Mouse (Mus musculus) midbrain, embryonic 10.5 days (tissue): ENCODE measurements at regions not wholly inside any gene's neighbourhood (a gene's known extent, or its start where the extent isn't known, plus 50 kb on each side); places are given as distances from the start of the nearest gene placed in this dataset.

Experiments used
- DNase-seq: peaks from one replicate; pipeline ENCODE4 v3.0.0-alpha.2; 2017; ENCODE audit warnings: low spot score
- H3K27ac ChIP-seq: fragments of 300-500 bp; sonication (generic); replicated peaks from 2 replicates; pipeline ENCODE4 v1.5.1; 2016; ENCODE audit warnings: mild to moderate bottlenecking
- H3K27me3 ChIP-seq: fragments of 300-500 bp; sonication (generic); 2 replicates; pipeline ENCODE4 v1.6.1; 2016; ENCODE audit warnings: low read depth, mild to moderate bottlenecking; ENCODE audit not compliant: poor library complexity, severe bottlenecking
- H3K36me3 ChIP-seq: fragments of 300-500 bp; sonication (generic); 2 replicates; pipeline ENCODE4 v1.6.1; 2016; ENCODE audit warnings: mild to moderate bottlenecking, moderate library complexity
- H3K4me1 ChIP-seq: fragments of 300-500 bp; sonication (generic); 2 replicates; pipeline ENCODE4 v1.6.1; 2016
- H3K4me3 ChIP-seq: fragments of 300-500 bp; sonication (generic); 2 replicates; pipeline ENCODE4 v1.5.1; 2016; ENCODE audit warnings: mild to moderate bottlenecking, moderate library complexity
- H3K9me3 ChIP-seq: fragments of 300-500 bp; sonication (generic); replicated peaks from 2 replicates; pipeline ENCODE4 v1.6.1; 2016; ENCODE audit warnings: mild to moderate bottlenecking
- WGBS: fragments of 180-500 bp; shearing (Covaris S2); methylation state at CpG from one replicate; pipeline ENCODE4 v1.1.7; 2016; 5-methylcytosine and 5-hydroxymethylcytosine counted together

DNA sequence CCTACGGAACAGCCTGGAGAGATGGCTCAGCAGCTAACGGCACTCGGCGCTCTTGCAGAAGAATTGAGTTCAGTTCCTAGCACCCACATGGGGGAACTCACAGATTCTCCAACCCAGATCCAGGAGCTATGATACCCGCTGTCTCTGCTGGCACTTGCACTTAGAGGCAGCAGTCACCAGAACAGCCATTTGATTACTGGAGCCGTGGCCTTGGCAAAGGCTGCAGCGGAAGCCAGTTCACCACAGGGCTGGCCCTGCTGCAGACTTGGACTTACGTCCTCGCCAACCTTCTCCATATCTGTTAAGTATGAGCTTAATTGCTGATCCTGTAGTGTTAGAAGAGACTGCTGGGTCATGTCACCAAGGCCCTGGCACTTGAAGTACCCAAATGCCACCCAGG is 72.7 kb upstream of the Calm2 start:
- Histone ChIP-seq H3K27ac (no peak overlapping the region), H3K4me3 (no peak overlapping the region), H3K4me1 (peaks cover 32% of the 10 kb centered on the region), H3K36me3 (no peaks in the 10 kb centered on the region), H3K27me3 (peaks cover 26% of the 10 kb centered on the region; the same call in 1 of the 2 replicates), H3K9me3 (no peaks in the 10 kb centered on the region)
- 91% methylated on average over 9 of the region's 9 CpGs for WGBS
- DNase-seq = no peak

DNA sequence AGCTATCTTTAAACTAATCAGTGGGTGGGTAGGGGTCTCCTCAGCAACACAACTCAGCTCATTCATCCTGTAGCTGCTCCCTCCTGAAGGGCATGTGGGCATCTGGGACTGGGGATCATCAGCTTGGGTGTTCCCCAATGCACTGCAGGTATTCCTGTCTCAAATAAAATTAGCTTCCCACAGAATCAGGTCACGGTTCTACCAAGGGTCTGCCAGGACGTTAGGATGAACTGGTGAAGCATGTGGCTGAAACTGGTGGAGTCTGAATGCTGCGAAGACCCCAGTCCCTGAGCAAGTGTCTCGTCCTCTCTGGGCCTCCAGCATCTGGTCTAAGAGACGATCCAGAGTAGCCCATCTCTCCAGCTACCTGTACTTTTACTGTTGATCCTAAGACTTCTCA is 74.1 kb upstream of the Calm2 start:
- Histone ChIP-seq H3K36me3 (no peaks in the 10 kb centered on the region), H3K27me3 (peaks cover 26% of the 10 kb centered on the region; the same call in 1 of the 2 replicates), H3K27ac (no peak overlapping the region), H3K4me1 (peaks cover 26% of the 10 kb centered on the region), H3K9me3 (no peaks in the 10 kb centered on the region), H3K4me3 (no peak overlapping the region)
- WGBS = 87% methylated on average over 5 of the region's 5 CpGs
- DNase-seq = no peak

DNA sequence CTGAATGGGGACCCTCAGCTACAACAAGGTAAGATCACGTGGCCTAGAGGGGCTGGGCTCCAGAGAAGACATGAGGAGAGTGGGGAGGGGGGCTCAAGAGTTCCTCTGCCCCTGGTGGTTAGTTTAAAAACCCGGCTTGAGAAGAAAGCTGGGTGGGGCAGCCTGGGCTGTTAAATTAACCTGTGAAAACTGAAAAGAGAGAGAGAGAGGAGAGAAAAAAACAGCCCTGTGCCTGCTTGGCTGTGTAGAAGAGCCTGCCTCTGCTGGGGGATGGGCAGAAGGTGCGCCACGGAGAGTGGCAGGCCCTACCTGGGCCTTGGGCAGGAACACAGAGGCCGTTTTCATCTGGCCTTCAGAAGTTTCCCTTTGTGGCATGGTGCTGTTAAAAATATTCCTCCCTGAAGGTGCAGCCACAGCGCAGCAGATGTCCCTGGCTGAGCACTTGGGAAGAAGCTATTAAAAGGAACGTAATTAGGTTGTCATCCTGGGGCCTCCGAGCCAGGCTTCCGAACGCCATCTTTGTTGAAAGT is 75.0 kb upstream of the Calm2 start:
- Histone ChIP-seq H3K4me1 (peaks cover 26% of the 10 kb centered on the region), H3K4me3 (no peak overlapping the region), H3K9me3 (no peaks in the 10 kb centered on the region), H3K27ac (no peak overlapping the region), H3K36me3 (no peaks in the 10 kb centered on the region), H3K27me3 (peaks cover 26% of the 10 kb centered on the region; the same call in 1 of the 2 replicates)
- 39% methylated on average over 10 of the region's 10 CpGs for WGBS
- no peak for DNase-seq

DNA sequence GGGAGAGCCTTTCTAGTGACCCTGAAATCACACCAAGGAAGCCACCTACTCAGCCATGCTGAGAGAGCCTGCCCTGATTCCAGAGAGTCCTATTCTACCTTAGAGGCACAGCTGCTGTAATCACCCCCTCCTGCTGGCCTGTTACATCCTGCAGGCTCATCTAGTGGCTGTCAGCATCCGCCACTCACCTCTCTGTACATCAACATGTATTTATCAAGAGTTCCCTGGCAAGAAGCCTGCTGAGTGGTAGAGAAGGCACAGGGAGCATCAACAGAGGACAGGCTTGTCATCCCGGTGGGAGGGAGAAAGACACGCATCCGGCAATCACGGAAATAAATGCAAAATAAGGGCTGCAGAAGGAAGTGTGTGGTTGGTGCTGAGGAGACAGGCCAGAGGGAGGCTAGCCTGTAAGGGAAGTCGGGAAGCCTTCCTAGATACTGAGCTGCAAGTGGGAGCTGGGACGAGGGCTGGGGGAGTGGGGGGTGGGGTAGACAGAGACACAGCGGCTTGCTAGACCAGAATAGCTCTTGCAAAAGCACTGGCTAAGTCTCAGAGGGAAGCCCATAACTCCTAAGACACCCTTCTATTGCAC is 75.9 kb upstream of the Calm2 start:
- 9% methylated on average over 8 of the region's 8 CpGs for WGBS
- Histone ChIP-seq H3K4me1 (peaks cover 22% of the 10 kb centered on the region), H3K27me3 (peaks cover 26% of the 10 kb centered on the region; the same call in 1 of the 2 replicates), H3K9me3 (no peaks in the 10 kb centered on the region), H3K4me3 (no peak overlapping the region), H3K36me3 (no peaks in the 10 kb centered on the region), H3K27ac (peak overlapping the region; percentile 29; the same call in 1 of the 2 replicates)
- DNase-seq = no peak

DNA sequence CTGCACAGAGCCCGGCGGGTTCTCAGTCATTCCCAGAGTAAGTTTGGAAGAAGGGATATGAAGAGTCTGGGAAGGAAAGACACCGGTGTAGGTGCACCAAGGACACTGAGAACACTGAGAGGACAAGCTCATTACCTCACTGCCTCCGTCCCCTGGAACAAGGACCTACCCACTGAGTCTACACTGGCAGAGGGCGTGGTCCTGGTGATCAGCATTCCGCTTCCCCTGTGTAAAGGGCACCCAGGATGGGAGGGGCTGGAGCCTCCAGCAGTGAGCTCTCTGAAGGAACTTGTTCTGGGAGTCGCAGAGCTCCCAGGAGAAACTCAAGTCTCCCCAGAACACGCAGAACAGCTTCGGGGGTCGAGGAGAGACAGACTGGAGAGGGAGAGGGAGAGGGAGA is 76.9 kb upstream of the Calm2 start:
- Histone ChIP-seq H3K9me3 (no peaks in the 10 kb centered on the region), H3K27ac (no peak overlapping the region), H3K36me3 (no peaks in the 10 kb centered on the region), H3K4me3 (no peak overlapping the region), H3K27me3 (peaks cover 31% of the 10 kb centered on the region; the same call in 1 of the 2 replicates), H3K4me1 (peaks cover 22% of the 10 kb centered on the region)
- DNase-seq = no peak
- WGBS = 45% methylated on average over 7 of the region's 10 CpGs

DNA sequence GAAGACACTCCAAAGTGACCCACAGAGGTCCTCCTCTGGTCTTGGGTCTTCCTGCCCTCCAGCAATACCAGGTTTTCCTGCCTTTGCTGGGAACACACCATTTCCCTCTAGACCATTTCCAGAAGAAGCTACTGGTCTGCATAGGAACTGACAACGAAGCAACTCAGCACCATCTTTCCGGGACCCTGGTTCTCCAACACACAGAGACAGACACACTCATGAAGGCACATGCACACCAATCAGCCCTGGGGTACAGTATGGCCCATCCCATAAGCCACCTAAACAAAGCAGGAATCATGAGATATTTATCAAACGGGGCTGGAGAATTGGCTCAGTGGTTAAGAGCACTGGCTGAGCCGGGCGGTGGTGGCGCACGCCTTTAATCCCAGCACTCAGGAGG is 80.4 kb upstream of the Calm2 start:
- H3K4me3 ChIP-seq = no peak overlapping the region
- 95% methylated on average over 7 of the region's 7 CpGs for WGBS
- no peaks in the 10 kb centered on the region for H3K9me3 ChIP-seq
- no peak for DNase-seq
- no peak overlapping the region for H3K27ac ChIP-seq
- H3K4me1 ChIP-seq = peaks cover 37% of the 10 kb centered on the region
- H3K27me3 ChIP-seq = peaks cover 34% of the 10 kb centered on the region
- H3K36me3 ChIP-seq = no peaks in the 10 kb centered on the region

DNA sequence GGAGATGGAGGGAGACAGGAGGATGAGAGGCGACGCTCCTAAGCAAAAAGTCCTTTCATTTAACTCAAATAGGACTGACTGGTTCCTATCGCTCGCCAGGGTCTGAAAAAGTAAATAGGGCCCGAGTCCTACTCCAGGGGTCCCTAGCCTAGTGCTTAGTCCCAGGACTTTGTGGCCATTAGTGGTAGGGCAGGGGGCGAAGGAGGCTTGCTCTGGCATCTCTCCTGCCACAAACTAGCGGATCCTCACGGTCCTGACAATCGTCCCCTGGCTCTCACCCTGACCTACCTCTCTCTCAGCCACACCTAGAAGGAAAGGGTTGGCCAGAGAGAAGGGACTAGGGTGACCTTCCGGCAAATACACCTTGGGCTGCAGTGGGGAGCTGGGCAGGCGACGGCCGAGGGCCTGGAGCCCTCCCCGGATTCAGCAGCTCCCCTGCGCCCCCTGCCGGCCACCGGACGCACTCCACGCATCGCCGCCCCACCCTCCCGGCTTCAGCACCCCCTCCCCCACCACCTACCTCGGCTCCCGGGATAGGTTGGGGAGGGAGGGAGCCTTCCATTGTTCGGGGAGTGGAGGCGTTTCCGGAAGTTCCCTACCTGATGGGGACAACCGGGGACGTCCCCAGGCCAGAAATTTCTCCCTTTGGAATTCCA is 83.6 kb upstream of the Calm2 start:
- peak overlapping the region; percentile 80 for H3K27ac ChIP-seq
- 11% methylated on average over 29 of the region's 29 CpGs for WGBS
- H3K4me3 ChIP-seq = peak overlapping the region; percentile 57
- no peaks in the 10 kb centered on the region for H3K9me3 ChIP-seq
- peaks cover 43% of the 10 kb centered on the region for H3K27me3 ChIP-seq
- peaks cover 29% of the 10 kb centered on the region for H3K4me1 ChIP-seq
- H3K36me3 ChIP-seq = no peaks in the 10 kb centered on the region
- DNase-seq = peak; percentile 93

DNA sequence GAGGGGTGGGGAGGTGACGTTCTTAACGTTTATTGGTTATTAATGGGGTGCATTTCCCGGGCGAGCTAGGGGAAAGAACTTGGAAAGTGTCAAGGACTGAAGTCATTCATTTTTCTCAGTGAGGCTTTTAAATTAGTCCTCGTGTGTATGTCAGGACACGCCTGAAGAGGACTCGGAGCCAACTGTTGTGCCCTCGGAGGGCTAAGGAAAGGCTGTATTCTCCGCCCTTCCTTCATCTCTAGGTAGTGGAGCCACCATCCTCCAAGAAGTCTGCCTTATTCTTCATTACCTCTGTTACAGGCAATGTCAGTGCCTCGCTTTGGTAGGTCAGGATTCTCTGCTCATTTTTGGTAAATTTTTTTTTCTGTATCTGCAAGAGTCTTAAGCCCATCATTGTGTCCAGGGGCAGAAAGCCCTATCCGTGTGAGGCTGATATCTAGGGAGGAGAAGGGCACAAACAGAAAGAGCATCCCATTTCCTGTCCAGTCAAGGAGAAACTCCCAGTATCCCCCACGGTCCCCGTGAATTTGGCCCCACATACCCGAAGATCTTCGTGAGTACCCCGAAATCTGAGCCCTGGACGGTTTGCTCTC is 84.2 kb upstream of the Calm2 start:
- Histone ChIP-seq H3K4me3 (peak overlapping the region; percentile 57), H3K4me1 (peaks cover 29% of the 10 kb centered on the region), H3K27ac (peak overlapping the region; percentile 80), H3K36me3 (no peaks in the 10 kb centered on the region), H3K27me3 (peaks cover 43% of the 10 kb centered on the region), H3K9me3 (no peaks in the 10 kb centered on the region)
- 2% methylated on average over 17 of the region's 17 CpGs for WGBS
- no peak for DNase-seq

DNA sequence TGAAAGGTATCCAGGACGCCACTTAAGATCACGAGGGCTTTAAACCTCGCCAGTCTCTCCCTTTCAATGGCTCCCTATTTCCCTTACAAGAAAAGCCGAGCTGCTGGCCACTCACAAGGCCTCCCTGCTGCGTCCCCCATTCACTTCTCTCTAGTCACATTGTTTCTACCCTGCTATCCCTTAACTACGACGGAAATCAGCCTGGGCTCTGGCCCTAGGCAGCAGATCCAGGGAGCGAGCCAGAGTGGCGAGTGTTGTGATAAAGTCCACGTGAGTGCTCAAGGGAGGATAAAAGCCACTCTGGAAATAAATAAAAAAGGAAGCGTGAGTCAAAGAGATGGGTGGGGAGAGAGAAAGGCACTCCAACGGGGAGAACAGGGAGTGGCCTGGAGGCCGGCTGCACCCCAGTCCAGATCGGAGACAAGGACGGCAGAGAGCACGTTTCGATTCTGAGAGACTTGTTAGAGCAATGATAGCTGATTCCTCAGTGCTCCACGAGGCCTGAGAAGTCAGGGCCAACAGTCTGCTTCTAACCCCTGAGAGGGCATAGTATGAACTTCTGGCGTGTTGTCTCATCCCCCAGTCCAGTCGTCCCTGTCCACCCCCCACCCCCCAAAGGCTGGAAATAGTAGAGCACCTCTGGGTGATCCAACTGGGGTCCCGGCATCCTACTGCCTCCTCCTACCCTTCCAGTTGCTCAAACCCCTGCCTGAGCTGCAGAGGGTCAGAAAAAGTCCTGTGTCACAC is 84.8 kb upstream of the Calm2 start:
- no peaks in the 10 kb centered on the region for H3K9me3 ChIP-seq
- no peaks in the 10 kb centered on the region for H3K36me3 ChIP-seq
- H3K27ac ChIP-seq = peak overlapping the region; percentile 80
- peak overlapping the region; percentile 57 for H3K4me3 ChIP-seq
- WGBS = 2% methylated on average over 21 of the region's 21 CpGs
- H3K4me1 ChIP-seq = peaks cover 29% of the 10 kb centered on the region
- peak; percentile 53 for DNase-seq
- peaks cover 43% of the 10 kb centered on the region for H3K27me3 ChIP-seq

DNA sequence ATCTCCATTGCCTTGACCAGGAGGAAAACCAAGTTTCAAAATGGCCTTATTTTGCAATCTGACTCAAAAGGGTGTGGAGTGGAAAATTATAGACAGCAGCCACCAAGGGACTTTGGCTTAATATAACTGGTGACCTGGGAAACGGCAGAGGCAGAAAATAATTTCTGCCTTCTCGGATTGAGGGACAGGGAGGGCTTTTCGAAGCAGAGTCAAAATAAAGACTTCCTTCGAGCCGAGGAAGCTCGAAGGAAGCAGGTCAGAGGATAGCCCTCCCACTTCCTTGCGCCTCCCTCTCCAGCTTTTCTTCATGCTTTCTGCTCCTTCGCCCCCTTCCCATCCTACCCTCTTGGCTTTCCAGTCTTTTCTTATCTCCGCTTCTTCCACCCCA is 85.4 kb upstream of the Calm2 start:
- peaks cover 43% of the 10 kb centered on the region for H3K27me3 ChIP-seq
- H3K4me1 ChIP-seq = peaks cover 29% of the 10 kb centered on the region
- DNase-seq = no peak
- H3K9me3 ChIP-seq = no peaks in the 10 kb centered on the region
- H3K27ac ChIP-seq = peak overlapping the region; percentile 80; the same call in 1 of the 2 replicates
- H3K36me3 ChIP-seq = no peaks in the 10 kb centered on the region
- 9% methylated on average over 9 of the region's 9 CpGs for WGBS
- H3K4me3 ChIP-seq = peak overlapping the region; percentile 57

DNA sequence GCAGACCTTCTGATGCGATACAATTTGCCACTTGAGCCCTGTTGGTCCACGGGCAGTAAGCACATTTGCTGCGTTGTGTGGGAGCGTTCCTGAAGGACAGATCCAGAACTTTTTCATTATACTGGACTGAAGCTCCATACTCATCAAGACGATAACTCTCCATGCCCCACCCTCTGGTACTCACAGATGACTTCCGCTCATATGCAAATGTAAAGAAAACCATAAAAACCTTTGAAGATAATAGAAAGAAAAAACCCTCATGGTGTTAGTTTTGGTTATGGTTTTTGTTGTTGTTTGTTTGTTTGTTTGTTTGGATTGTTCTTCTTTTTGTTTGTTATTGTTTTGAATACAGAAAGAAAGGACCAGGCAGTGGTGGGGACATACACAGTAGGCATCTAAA is 86.0 kb upstream of the Calm2 start:
- Histone ChIP-seq H3K27ac (no peak overlapping the region), H3K36me3 (no peaks in the 10 kb centered on the region), H3K4me3 (peak overlapping the region; percentile 57; the same call in 1 of the 2 replicates), H3K27me3 (peaks cover 43% of the 10 kb centered on the region), H3K4me1 (peaks cover 29% of the 10 kb centered on the region), H3K9me3 (no peaks in the 10 kb centered on the region)
- no peak for DNase-seq
- WGBS = 55% methylated on average over 6 of the region's 6 CpGs

DNA sequence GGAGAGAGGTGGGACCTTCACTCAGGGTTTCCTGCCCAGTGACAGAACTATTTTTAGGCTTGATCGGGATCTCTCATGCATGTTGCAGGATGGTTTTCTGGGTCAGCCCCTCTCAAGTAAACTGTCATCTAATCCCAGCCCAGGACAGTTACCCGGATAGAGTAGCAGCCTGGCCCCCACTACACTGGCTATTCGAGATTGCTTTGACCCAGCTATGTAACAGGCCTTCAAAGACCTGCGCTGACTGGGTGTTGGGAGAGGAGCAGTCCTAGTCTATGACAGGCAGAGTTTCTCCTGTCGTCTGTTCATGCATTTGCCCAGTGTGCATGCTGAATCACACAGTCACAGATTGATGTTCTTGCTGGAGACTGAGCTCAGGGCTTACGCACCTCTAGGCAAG is 86.2 kb upstream of the Epcam start:
- Histone ChIP-seq H3K36me3 (no peaks in the 10 kb centered on the region), H3K27ac (no peak overlapping the region), H3K27me3 (no peaks in the 10 kb centered on the region), H3K9me3 (peaks cover 12% of the 10 kb centered on the region; the same call in 1 of the 2 replicates), H3K4me3 (no peak overlapping the region), H3K4me1 (0 out of 2 replicates have a peak, but pooled peaks cover 5% of the 10 kb centered on the region)
- DNase-seq = no peak
- WGBS = 81% methylated on average over 6 of the region's 6 CpGs
